Mouse (Mus musculus) frontal cortex, adult 2 months (tissue): ENCODE data around the gene Dicer1. TPM values are rescaled to one million over a fixed set of nuclear protein-coding genes. Genes with fewer than 3 reads are reported as not detected.

Source experiments
- DNase-seq, 2 experiments: peaks; one replicate each; pipeline ENCODE4 v3.0.0; 2022; ENCODE audit warnings: low spot score in 1 of 2; ENCODE audit errors: extremely low spot score in 1 of 2
- polyA plus RNA-seq: library from polyadenylated mRNA; depleted of rRNA; stranded (reverse); fragments of >200 nt; gene quantifications from 2 replicates; pipeline ENCODE4 v1.2.3, GENCODE M21; 2012

Gene Dicer1
- polyA plus RNA-seq, 1 experiment = 21.8 TPM

DNA sequence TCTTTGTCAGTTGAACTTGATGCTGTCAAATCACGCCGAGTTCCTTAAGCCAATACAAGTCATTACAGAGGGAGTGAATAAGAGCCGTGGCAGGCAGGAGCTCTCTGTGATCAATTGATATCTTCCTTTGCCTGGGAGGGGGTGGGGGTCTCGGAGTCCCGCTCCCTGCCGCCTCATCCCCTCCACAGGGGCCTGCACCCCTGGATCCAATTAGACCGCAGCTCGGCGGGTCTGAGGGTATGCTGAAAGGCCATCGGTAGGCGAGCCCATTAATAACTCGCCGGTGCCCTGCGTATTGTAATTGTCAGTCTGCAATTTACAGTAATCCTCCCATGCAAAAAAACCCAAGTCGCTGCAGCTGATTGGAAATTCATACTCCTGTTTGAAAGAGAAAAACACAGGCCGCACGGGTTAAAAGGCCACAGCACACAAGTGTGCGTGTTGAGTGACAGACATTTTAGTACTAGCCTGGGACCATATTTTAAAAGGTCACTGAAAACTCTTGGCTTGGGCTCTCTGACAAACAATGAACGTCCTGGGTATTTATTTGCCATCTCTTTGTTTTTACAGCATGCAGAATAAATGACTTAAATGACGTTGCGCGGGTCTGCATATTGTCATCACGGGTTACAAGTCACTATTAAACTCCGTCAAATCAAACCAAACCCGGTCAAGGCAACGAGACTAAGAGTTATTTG is 72.5 kb downstream of the Dicer1 start:
- no peak for DNase-seq

- no peak for DNase-seq
Observed at GRCm38 (mm10) chr12:104678462-104678861, 73.3 kb downstream of the Dicer1 start.

DNA sequence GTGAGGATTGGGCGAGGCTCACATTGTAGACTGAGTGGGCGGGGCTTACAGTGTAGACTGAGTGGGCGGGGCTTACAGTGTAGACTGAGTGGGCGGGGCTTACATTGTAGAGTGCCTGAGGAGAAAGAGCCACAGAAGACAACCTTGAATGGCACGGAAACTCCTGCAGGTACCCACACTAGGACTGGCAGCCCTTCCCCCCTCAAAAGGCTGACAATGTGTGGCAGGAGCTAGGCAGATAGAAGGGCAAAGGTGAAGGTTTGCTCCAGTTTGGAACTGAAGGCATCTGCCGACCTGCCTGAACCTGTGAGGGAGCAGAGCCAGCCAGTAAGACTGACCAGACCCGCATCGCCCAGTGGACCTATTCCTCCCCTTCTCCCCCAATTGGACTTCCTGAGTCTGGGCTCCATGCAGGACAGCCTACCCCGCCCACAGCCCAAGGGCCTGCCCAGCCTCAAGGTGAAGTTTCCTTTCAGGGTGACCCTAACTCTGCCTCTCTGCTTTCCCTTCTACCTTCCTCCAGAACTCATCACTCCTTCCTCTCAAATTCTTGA is 74.3 kb downstream of the Dicer1 start:
- DNase-seq = no peak

DNA sequence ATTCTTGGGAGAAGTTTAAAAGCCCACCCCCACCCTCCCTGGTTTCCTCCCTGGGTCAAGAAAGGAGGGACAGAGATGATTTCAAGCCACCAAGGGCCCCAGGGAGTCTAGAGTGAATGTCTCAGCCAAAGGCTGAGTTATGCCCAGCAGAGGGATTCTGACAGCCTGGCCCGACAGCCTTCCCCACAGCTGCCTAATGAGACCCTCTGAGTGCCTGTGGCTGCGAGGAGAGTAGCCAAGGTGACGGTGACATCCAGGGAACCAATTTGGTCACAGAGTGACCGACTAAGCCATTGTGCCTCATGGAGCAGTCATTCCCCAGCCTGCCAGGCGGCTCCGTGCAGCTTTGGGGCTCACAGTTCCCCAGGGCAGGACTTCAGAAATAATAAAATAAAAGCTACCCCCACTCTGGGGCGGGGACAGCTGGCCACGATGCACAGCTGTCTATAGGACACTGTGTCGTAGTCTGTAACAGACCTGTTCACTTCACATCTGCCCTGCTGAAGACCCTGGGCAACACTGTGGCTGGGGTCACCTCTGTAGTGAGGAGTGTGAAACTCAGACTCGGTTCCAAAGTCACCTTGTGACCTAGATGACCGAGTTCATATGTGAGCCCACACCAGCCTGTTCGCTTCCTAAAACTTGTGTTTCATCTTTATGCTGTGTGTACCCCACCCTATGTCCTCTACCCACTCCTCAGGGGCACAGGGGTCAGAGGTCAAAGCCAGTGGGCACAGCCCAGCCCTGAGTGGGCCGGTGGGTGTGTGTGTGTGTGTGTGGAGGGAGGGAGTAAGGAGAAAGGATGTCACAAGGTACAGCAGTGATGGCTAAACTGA is 75.0 kb downstream of the Dicer1 start:
- DNase-seq = no peak

- DNase-seq = no peak
Observed at GRCm38 (mm10) chr12:104672976-104673375, 78.8 kb downstream of the Dicer1 start.

- no peak for DNase-seq
Observed at GRCm38 (mm10) chr12:104672406-104672805, 79.3 kb downstream of the Dicer1 start.

DNA sequence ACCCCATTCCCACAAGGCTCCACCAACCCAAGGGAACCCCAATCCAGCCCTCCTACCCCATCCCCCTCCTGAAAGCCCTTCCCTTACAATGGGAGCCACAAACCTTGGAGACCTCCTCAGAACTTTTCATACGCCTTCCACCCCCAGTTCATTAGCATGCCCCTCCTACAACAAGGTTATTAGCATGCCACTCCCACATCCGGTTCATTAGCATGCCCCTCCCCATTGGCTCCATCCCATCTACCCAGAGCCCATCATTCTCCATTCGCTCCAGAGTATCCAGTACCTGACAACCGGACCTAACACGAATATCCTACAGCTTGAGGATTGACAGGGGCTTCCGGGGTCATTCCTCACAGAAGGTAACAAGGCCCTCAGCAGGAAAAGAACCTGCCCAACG is 83.9 kb downstream of the Dicer1 start:
- no peak for DNase-seq

- no peak for DNase-seq
Observed at GRCm38 (mm10) chr12:104665951-104666350, 85.8 kb downstream of the Dicer1 start.

DNA sequence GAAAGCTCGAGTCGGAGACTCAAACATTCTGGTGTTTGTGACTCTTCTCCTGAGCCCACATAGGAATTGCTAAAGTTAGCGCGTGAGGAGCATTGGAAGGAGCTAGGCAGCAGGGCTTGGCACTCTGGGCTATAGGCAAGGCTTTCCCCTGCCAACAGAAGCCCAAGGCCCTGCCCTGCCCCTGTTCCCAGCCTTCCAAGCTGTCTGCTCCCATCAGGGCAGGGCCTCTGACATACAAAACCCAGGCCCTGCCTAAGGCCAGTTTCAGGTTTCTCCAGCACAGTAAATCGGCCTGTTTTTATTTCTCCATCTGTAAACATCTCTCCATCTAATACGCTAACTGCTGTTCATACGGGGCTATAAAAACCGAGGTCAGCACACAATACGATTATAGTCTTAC is 86.2 kb downstream of the Dicer1 start:
- DNase-seq = no peak

GRCm38 (mm10) chr12:104656146-104656545 is 95.6 kb downstream of the Dicer1 start:
- DNase-seq = no peak

DNA sequence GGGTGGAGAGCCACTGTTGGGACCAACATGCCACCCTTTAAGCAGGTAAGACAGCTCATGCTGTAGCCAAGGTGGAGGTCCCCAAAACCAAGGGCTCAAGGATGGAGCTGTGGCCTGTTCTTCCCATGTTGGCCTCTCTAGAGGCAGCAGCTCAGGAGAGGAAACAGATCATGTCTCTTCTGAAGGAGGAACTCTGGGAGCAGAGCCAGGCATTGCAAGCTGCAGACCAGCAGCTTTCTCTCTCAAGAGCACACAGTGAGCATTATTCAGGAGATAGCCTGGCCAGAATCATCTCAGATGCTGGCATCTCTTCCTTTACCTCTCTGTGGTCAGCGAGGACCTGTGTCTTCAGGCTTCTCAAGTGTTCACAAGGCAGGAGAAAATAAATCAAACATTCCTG is 96.7 kb downstream of the Dicer1 start:
- DNase-seq = peak in 1 of 2 experiments; percentile 7

- no peak for DNase-seq
Observed at GRCm38 (mm10) chr12:104652021-104652420, 99.7 kb downstream of the Dicer1 start.

GRCm38 (mm10) chr12:104651269-104651668 is 100.5 kb downstream of the Dicer1 start:
- DNase-seq = no peak

- DNase-seq = no peak
Observed at GRCm38 (mm10) chr12:104650510-104651260, 101.1 kb downstream of the Dicer1 start.

- no peak for DNase-seq
Observed at GRCm38 (mm10) chr12:104648366-104648765, 103.4 kb downstream of the Dicer1 start.

DNA sequence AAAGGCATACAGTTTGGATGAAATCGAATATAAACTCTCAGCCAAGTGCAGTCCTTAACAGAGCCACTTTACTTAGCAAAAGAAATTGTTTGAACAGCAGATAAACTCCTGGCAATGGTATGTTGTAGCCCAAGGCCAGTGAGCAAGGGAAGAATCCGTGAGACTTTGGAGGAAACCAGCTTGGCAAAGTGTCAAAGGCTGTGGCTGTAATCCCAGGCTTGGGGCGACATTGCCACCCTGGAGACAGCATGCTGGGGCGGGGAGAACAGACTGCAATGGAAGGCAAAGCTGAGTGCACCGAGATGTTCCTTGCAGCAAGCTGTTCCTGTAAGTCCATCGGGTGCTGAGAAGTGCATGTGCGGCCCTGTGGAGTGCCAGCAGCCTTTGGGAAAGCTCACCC is 109.4 kb downstream of the Dicer1 start:
- peak in 1 of 2 experiments; percentile 20 for DNase-seq

GRCm38 (mm10) chr12:104640934-104641333 is 110.8 kb downstream of the Dicer1 start:
- no peak for DNase-seq

DNA sequence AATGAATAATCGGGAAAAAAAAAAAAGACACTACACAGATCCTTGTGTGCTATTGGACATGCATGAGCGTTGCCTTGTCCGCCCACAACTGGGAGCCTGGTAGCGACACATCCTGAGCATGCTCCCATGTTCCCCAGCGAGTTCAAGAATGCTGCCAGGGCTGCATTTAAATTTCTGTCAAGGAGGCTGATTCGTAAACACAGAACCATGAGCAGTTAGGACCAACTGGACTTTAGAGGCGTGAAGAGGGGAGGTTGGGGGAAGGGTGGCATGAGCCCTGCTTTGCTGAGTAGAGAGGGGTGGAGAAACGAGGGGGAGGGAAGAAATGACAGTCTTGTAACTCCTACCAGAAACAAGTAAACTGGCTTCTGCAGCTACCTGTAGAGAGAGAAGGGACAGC is 113.6 kb downstream of the Dicer1 start:
- peak in 1 of 2 experiments; percentile 11 for DNase-seq
